Mouse (Mus musculus) megakaryocyte, embryonic 14.5 days (primary cell): Measurements from ENCODE around the gene Agap1.

Source experiments
- FLI1 ChIP-seq: IDR thresholded peaks from 2 replicates; pipeline ENCODE4 v1.6.1; 2012; ENCODE audit warnings: low read length, inconsistent platforms, mixed read lengths
- GATA1 ChIP-seq: IDR thresholded peaks from 3 replicates; pipeline ENCODE4 v1.6.1; 2012; ENCODE audit warnings: mixed read lengths, low read length, inconsistent platforms, borderline replicate concordance

DNA sequence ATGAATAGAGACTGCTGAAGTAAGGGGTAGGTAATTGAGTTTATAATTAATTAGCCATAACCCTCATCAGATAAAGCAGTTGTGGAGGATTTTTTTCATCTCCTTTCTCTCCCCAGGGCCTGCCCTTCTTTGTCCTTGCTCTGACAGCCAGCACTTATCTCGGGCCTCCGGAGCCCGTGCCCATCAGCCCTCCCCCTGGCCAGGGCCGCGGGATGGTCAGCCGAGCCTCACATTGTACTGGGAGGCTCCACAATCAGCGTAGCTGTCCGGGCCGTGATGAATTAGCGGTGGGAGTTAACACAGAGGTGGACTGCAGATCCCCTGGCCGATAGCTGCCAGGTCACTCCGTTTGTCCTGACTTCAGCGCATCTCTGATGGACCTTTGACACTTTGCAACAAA lies 248.7 kb downstream of the Agap1 start:
- TF ChIP-seq GATA1 (no peak), FLI1 (no peak)
